Mouse (Mus musculus) embryo, embryonic 10.5 days (tissue): ENCODE measurements around the gene Senp5.
"Not testable (repeated sequence)": the region's sequence is repeated elsewhere in the genome, so short reads cannot be mapped to it uniquely, and the experiment has no call there.

Source experiments
- DNase-seq: peaks from one replicate; pipeline ENCODE4 v3.0.0-alpha.2; 2015; ENCODE audit warnings: low spot score

Senp5 gene

GRCm38 (mm10) chr16:32002509-32003477, at the start of gene Senp5:
Gene Senp5, minus strand, starts transcription at chr16:32003287.
- DNase-seq, result peak; percentile 95

- no peak for DNase-seq
Observed at GRCm38 (mm10) chr16:32042367-32042766, 39.3 kb upstream of the Senp5 start.

- no peak for DNase-seq
Observed at GRCm38 (mm10) chr16:32019678-32020077, 16.6 kb upstream of the Senp5 start.

- no peak for DNase-seq
Observed at GRCm38 (mm10) chr16:32010330-32010729, 7.2 kb upstream of the Senp5 start.

GRCm38 (mm10) chr16:32009913-32010312, 6.8 kb upstream of the Senp5 start:
- DNase-seq, result no peak

- DNase-seq, result no peak
Observed at GRCm38 (mm10) chr16:32008529-32009293, 5.6 kb upstream of the Senp5 start.

GRCm38 (mm10) chr16:32004731-32005130, 1.6 kb upstream of the Senp5 start:
- DNase-seq, result no peak

GRCm38 (mm10) chr16:31996371-31996770, 6.7 kb downstream of the Senp5 start:
- DNase-seq, result no peak

GRCm38 (mm10) chr16:31993946-31994345, 9.1 kb downstream of the Senp5 start:
- no peak for DNase-seq

GRCm38 (mm10) chr16:31993195-31993594, 9.9 kb downstream of the Senp5 start:
- DNase-seq, result no peak

- no peak for DNase-seq
Observed at GRCm38 (mm10) chr16:31992039-31992438, 11.0 kb downstream of the Senp5 start.

- no peak for DNase-seq
Observed at GRCm38 (mm10) chr16:31980946-31981345, 22.1 kb downstream of the Senp5 start.

GRCm38 (mm10) chr16:31979501-31979900, 23.6 kb downstream of the Senp5 start:
- DNase-seq, result no peak

GRCm38 (mm10) chr16:31975258-31975657, 27.8 kb downstream of the Senp5 start:
- DNase-seq, result no peak

- no peak for DNase-seq
Observed at GRCm38 (mm10) chr16:31963224-31963623, 39.9 kb downstream of the Senp5 start.

GRCm38 (mm10) chr16:31948345-31948774, 54.7 kb downstream of the Senp5 start, which contains the start of the genes 0610012G03Rik and Ncbp2:
Gene 0610012G03Rik, minus strand, starts transcription at chr16:31948494.
Gene Ncbp2, plus strand, starts transcription at chr16:31948513.
- peak; percentile 97 for DNase-seq

GRCm38 (mm10) chr16:31947901-31948316, 55.2 kb downstream of the Senp5 start:
- no peak for DNase-seq

- peak; percentile 4 for DNase-seq
Observed at GRCm38 (mm10) chr16:31947333-31947732, 55.8 kb downstream of the Senp5 start.

- not testable (repeated sequence) for DNase-seq
Observed at GRCm38 (mm10) chr16:31945986-31946385, 57.1 kb downstream of the Senp5 start.

- no peak for DNase-seq
Observed at GRCm38 (mm10) chr16:31945372-31945771, 57.7 kb downstream of the Senp5 start.

GRCm38 (mm10) chr16:31944698-31945255, 58.3 kb downstream of the Senp5 start:
- no peak for DNase-seq

GRCm38 (mm10) chr16:31943980-31944379, 59.1 kb downstream of the Senp5 start:
- DNase-seq, result peak; percentile 86
